Mouse (Mus musculus): ENCODE data around the gene Gpr39.

DNA sequence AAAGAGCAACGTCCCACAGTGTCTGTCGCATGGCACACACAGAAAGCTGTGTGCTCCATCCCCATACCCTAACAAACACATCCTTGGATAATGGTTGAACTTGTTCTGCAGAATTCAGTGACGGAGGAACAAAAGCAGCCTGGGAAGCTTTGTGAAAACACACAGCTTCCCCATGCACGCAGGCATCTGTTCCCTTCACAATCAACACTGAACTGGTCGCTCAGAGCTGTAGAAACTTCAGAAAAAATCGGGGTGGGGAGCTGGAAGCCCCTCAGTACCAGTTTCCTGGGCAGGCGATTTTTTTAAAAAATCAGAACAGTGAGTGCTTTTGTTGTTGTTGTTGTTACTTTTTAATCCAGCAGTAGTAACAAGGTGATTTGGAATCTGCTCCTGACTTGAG, 193.3 kb downstream of the Gpr39 start:
- no peak for TF ChIP-seq FLI1 (IDR thresholded peaks at IDR 0.05; ENCODE audit: low read length)
- TF ChIP-seq GATA1 (IDR thresholded peaks at IDR 0.05; ENCODE audit: borderline replicate concordance, low read length) = no peak

All from megakaryocyte, embryonic 14.5 days (primary cell).